Comparison of ENCODE assay signal across 12 mouse cellular contexts in genomic region chr2:179520941-179521340, GRCm38 (mm10).
"Had no signal": no experiment of that assay in that cellular context is flagged by ENCODE, and none has a peak within 500 bp of the region (broad histone marks: within the 10 kb centered on the region; RNA-seq: fewer than 3 reads in every experiment).

No protein-coding gene starts in this region.

- H3K27ac ChIP-seq: limb, embryonic 15.5 days; liver, embryonic 12.5 days; midbrain, embryonic 12.5 days had no signal

- DNase-seq: kidney, adult 18-20 months; kidney, postnatal 10 days; left cerebral cortex, postnatal 4 days; lung, embryonic 14.5 days; lung, postnatal 10 days; lung, postnatal 4 days; thymus, postnatal 36 days had no signal

- H3K4me1 ChIP-seq: liver, embryonic 12.5 days had no signal

- ATAC-seq: liver, embryonic 12.5 days had no signal

- H3K4me2 ChIP-seq: limb, embryonic 15.5 days; liver, embryonic 12.5 days; lung, embryonic 14.5 days; midbrain, embryonic 12.5 days; neural tube, embryonic 15.5 days had no signal

- H3K27me3 ChIP-seq: liver, embryonic 12.5 days; neural tube, embryonic 15.5 days had no signal

- H3K4me3 ChIP-seq: limb, embryonic 15.5 days; liver, embryonic 12.5 days; midbrain, embryonic 12.5 days; myocyte; neural tube, embryonic 15.5 days had no signal

- H3K9me3 ChIP-seq: limb, embryonic 15.5 days; liver, embryonic 12.5 days; midbrain, embryonic 12.5 days; neural tube, embryonic 15.5 days had no signal

- H3K36me3 ChIP-seq: limb, embryonic 15.5 days; liver, embryonic 12.5 days; midbrain, embryonic 12.5 days; neural tube, embryonic 15.5 days had no signal

- H3K9ac ChIP-seq: limb, embryonic 15.5 days; liver, embryonic 12.5 days; lung, embryonic 14.5 days; midbrain, embryonic 12.5 days had no signal
